Mouse (Mus musculus): ENCODE results near the gene Cdkl5. TPM values are rescaled to one million over a fixed set of nuclear protein-coding genes. Genes with fewer than 3 reads are reported as not detected.

The Cdkl5 gene
- 2.0 and 2.1 TPM in 2 replicates for polyA plus RNA-seq (2015; fragmentation: Nextera tagmentation; extraction: Ambion mirVana)

DNA sequence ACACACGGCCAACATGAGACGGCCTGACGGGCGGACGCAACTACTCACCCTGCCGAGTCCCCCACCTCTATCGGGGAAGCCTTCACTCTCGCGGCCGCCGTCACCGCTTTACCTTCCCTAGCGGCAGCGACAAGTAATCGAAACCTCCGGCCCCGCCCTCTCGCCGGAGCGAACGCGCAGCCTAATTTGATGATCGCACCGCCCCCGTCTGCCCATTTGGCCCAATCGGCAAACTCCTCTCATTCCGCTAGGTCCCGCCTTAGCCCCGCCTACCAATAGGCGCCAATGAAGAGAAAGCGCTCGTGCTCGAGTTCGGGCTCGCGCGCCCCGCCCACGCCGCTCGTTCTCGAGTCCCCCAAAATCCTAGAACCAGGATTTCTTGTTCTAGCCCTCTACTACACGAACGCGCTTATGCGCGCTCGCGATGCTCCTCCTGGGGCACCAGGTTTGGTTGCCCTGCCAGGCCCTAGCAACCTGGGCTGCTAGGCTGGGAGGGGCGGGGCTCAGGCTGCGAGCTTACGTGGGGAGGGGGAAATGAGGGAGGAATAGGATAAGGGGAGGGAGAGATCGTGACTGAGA is at the start of gene Cdkl5:
Gene Cdkl5, minus strand, starts transcription at position 162 of the 579 bp plus-strand sequence.
- Histone ChIP-seq H3K4me1 (no peaks in the 10 kb centered on the region), H3K9ac (peak within 1 kb of the TSS; percentile 44), H3K4me3 (peak within 1 kb of the TSS; percentile 57), H3K36me3 (no peaks in the 10 kb centered on the region), H3K4me2 (peak within 1 kb of the TSS; percentile 65), H3K27me3 (peaks cover 6% of the 10 kb centered on the region; the same call in 1 of the 2 replicates), H3K9me3 (no peaks in the 10 kb centered on the region), H3K27ac (peak within 1 kb of the TSS; percentile 69)
- ATAC-seq (ENCODE audit: borderline replicate concordance, extremely low read depth, low FRiP score, low TSS enrichment): peak; percentile 98
- 17% methylated on average over 53 of the region's 53 CpGs for WGBS

DNA sequence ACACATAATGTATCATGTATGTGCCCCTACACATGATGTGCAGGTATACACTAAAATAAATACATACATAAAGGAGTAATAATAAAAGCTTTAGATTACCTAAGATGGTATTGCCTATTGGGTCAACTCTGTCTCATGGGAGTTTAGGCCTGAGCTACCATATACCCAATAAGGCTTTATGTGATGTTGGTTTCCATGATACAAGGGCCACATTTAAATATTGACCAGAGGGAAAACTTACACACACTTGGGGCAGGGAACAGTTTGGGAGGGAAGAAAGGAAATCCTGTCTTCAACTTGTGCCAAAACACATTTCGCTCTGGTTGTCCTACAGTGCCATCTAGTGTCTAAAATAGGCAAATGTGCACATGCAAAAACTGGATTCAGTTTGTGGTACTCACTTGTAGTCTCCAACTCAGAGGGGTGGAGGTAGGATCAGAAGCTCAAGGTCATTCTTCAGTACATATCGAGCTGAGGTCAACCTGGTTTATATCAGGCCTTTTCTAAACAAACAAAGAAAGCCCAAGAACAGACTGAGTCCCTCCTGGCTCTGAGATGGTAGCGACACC is 38.8 kb upstream of the Cdkl5 start:
- H3K27ac ChIP-seq: no peak overlapping the region
- H3K4me1 ChIP-seq: no peaks in the 10 kb centered on the region
- no peak overlapping the region for H3K4me2 ChIP-seq
- H3K36me3 ChIP-seq: no peaks in the 10 kb centered on the region
- H3K4me3 ChIP-seq: no peak overlapping the region
- no peaks in the 10 kb centered on the region for H3K9me3 ChIP-seq
- ATAC-seq (ENCODE audit: borderline replicate concordance, extremely low read depth, low FRiP score, low TSS enrichment): no peak
- H3K9ac ChIP-seq: no peak overlapping the region
- 40% methylated on average over 3 of the region's 3 CpGs for WGBS
- no peaks in the 10 kb centered on the region for H3K27me3 ChIP-seq

DNA sequence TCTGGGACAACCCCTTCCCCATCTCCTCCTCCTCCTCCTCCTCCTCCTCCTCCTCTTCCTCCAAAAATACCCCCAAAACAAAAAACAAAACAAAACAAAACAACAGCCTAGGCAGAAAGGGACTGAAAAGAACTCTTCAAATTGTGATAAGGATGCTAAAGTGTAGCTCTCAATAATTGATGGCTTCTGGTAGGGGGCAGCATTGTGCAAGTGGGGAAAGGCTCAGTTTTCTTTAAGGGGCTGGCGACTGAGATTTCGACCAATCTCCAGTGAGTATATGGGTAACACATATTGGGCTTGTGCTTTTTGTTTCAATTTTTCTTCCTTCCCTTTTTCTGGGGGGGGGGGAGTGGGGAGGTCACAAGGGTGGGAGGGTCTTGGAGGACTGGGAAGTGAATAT is 37.9 kb upstream of the Cdkl5 start:
- Histone ChIP-seq H3K36me3 (no peaks in the 10 kb centered on the region), H3K4me3 (no peak overlapping the region), H3K9me3 (no peaks in the 10 kb centered on the region), H3K27ac (no peak overlapping the region), H3K4me1 (no peaks in the 10 kb centered on the region), H3K9ac (no peak overlapping the region), H3K27me3 (no peaks in the 10 kb centered on the region), H3K4me2 (no peak overlapping the region)
- ATAC-seq (ENCODE audit: borderline replicate concordance, extremely low read depth, low FRiP score, low TSS enrichment): no peak
- 37% methylated on average over 2 of the region's 2 CpGs for WGBS

DNA sequence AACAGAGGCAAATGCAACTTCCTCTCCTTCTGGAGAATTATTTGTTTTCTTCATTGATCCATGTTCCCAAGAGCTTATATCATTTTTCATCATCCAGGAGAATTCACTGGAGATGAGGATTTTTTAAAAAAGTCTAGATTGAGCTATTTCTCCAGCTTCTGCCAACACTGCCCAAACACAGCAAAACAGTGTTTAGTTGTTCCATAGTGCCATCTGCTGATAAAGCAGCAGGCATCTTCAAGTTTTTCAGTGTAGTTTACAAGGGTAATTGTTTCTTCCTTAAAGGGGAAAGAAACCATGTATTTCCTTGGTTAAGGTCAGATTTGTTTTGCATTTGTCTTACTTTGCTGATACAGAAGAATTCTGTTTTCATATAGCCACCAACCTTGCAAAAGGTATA is 35.7 kb upstream of the Cdkl5 start:
- Histone ChIP-seq H3K27ac (no peak overlapping the region), H3K9ac (no peak overlapping the region), H3K36me3 (no peaks in the 10 kb centered on the region), H3K4me1 (no peaks in the 10 kb centered on the region), H3K9me3 (no peaks in the 10 kb centered on the region), H3K27me3 (no peaks in the 10 kb centered on the region), H3K4me3 (no peak overlapping the region), H3K4me2 (no peak overlapping the region)
- no peak for ATAC-seq (ENCODE audit: borderline replicate concordance, extremely low read depth, low FRiP score, low TSS enrichment)

DNA sequence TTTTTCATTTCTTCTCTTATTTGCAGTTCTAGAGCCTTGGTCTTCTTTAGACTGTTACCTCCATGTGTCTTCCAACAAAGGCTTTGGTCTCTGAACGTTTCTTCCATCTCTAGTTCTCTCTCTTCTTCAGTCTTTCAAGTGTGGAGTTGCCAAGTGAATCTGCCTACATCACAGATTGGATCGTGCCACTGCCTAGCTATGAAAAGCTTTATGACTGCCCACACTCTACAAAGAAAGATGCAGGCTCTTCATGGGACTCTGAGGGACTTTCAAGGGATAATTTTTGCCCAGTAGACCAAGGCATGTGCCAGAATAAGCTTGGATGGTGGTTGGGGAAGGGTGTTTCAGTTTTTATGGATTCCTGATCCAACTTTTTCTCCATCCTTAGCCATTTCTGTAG is 30.0 kb upstream of the Cdkl5 start:
- Histone ChIP-seq H3K27ac (no peak overlapping the region), H3K4me3 (no peak overlapping the region), H3K4me2 (no peak overlapping the region), H3K9me3 (no peaks in the 10 kb centered on the region), H3K9ac (no peak overlapping the region), H3K36me3 (no peaks in the 10 kb centered on the region), H3K27me3 (no peaks in the 10 kb centered on the region), H3K4me1 (no peaks in the 10 kb centered on the region)
- no peak for ATAC-seq (ENCODE audit: borderline replicate concordance, extremely low read depth, low FRiP score, low TSS enrichment)
- WGBS: 59% methylated on average over 2 of the region's 2 CpGs

DNA sequence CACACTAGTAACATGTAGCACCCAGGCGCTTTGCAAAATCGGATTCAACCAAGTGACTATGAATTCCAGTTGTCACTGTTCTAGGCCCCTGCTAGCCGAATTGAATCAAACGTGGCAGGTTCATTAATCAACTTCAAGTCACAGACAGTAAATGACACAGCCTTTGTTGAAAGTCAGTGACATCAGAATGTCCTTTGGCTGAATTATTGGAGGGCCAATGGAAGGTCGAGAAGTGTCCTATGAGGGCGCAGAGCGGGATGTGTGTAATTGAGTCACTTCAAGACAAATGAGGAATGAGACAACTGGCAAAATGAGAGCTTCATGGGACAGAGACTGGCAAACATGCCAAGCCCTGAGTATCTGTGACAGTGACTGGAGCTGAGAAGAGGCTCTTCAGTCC is 27.0 kb upstream of the Cdkl5 start:
- no peak overlapping the region for H3K27ac ChIP-seq
- H3K4me3 ChIP-seq: no peak overlapping the region
- H3K9me3 ChIP-seq: no peaks in the 10 kb centered on the region
- WGBS: 77% methylated on average over 7 of the region's 7 CpGs
- no peaks in the 10 kb centered on the region for H3K4me1 ChIP-seq
- H3K27me3 ChIP-seq: no peaks in the 10 kb centered on the region
- H3K36me3 ChIP-seq: no peaks in the 10 kb centered on the region
- no peak overlapping the region for H3K9ac ChIP-seq
- no peak for ATAC-seq (ENCODE audit: borderline replicate concordance, extremely low read depth, low FRiP score, low TSS enrichment)
- no peak overlapping the region for H3K4me2 ChIP-seq

DNA sequence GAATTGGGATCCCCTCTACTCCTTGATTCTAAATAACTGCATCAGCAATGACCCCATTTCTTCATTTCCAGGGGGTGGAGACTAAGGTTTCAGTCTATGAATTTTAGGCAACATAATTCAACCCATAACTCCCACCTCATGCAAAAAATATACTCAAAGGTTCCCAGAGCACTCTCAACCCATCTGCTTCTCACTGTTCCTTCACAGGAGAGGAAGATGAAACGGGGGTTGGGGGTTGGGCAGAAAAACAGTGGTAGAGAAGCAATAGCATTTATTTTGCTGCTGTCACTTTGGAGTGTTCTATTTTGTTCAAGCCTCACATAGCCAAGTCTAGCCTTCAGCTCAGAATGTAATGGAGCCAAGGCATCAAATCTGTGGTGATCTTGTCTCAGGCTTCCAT is 23.7 kb upstream of the Cdkl5 start:
- Histone ChIP-seq H3K9ac (no peak overlapping the region), H3K36me3 (no peaks in the 10 kb centered on the region), H3K9me3 (no peaks in the 10 kb centered on the region), H3K27me3 (no peaks in the 10 kb centered on the region), H3K4me2 (no peak overlapping the region), H3K27ac (no peak overlapping the region), H3K4me3 (no peak overlapping the region), H3K4me1 (no peaks in the 10 kb centered on the region)
- 60% methylated on average over 1 of the region's 1 CpGs for WGBS
- ATAC-seq (ENCODE audit: borderline replicate concordance, extremely low read depth, low FRiP score, low TSS enrichment): no peak

DNA sequence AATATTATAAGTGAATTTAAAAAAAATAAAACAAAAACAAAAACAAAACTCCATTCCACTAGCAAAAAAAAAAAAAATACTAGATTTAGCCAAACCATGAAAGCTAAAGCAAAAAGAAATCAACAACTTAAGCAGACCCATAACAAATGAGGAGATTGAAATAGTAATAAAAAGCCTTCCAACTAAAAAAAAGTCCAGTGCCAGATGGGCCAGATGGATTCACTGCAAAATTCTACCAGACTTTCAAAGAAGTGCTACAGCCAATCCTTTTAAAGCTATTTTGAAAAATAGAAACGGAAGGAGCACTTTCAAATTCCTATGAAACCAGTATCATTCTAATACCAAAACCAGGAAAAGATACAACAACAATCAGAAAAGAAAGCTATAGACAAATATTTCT is 11.8 kb upstream of the Cdkl5 start:
- no peaks in the 10 kb centered on the region for H3K4me1 ChIP-seq
- no peaks in the 10 kb centered on the region for H3K36me3 ChIP-seq
- no peak overlapping the region for H3K4me2 ChIP-seq
- H3K27ac ChIP-seq: no peak overlapping the region
- no peak for ATAC-seq (ENCODE audit: borderline replicate concordance, extremely low read depth, low FRiP score, low TSS enrichment)
- H3K4me3 ChIP-seq: no peak overlapping the region
- 80% methylated on average over 1 of the region's 1 CpGs for WGBS
- no peak overlapping the region for H3K9ac ChIP-seq
- H3K27me3 ChIP-seq: no peaks in the 10 kb centered on the region
- H3K9me3 ChIP-seq: no peaks in the 10 kb centered on the region

DNA sequence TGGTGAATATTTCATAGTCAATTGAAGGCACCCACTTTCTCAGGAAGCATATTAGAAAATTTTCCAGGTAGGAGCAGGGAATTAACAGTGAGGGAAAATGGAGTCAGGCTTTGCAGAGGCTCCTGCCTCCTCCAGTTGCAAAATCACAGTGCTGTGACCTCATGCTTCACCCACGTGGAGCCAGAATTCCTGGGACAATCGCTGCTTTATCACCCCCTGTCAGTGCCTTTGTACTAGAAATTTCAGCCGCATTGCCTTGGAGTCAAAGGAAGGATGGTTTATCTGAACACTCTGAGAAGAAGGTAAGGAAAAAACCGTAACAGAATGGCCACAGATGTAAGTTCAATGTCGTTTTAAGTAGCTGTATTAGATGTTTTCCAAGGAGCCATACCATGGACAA is 1.5 kb upstream of the Cdkl5 start:
- Histone ChIP-seq H3K4me1 (no peaks in the 10 kb centered on the region), H3K4me2 (peak overlapping the region; percentile 52; the same call in 1 of the 2 replicates)
- WGBS: 19% methylated on average over 5 of the region's 5 CpGs

DNA sequence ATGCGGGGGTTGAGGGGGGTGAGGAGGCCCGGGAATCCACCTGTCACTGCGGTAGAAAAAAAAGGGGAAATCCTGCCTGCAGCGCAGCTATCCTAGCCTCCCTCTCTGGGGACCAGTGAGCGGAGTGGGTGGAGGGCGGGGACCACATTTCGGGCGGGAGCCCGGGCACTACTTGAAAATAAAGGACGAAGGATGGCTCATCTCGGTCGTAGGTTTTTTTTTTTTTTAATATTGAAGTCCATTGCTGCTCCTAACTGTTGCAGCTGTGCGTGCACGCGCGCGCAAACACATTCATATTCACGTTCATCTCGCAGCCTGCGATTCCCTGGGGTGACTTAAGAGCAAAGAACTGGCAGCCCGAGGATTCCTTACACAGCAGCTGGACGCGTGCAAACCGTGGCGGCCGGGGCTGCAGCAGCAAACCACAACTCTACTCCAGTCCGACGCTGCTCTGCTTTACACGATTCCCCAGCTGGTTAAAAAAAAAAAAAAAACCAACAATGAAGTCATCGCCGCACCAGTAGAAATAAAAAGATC is 695 bp upstream of the Cdkl5 start:
- WGBS: 13% methylated on average over 31 of the region's 31 CpGs
- peak; percentile 68; the same call in 1 of the 2 replicates for ATAC-seq (ENCODE audit: borderline replicate concordance, extremely low read depth, low FRiP score, low TSS enrichment)
- peak overlapping the region; percentile 52 for H3K4me2 ChIP-seq
- no peaks in the 10 kb centered on the region for H3K4me1 ChIP-seq
- no peaks in the 10 kb centered on the region for H3K36me3 ChIP-seq
- H3K4me3 ChIP-seq: peak overlapping the region; percentile 57
- peak overlapping the region; percentile 25; the same call in 1 of the 2 replicates for H3K9ac ChIP-seq
- H3K27ac ChIP-seq: peak overlapping the region; percentile 69
- H3K9me3 ChIP-seq: no peaks in the 10 kb centered on the region
- peaks cover 6% of the 10 kb centered on the region; the same call in 1 of the 2 replicates for H3K27me3 ChIP-seq

More for the DNA sequence above, 1.5 kb upstream of the Cdkl5 start:
- no peak for ATAC-seq (ENCODE audit: borderline replicate concordance, extremely low read depth, low FRiP score, low TSS enrichment)
- no peaks in the 10 kb centered on the region for H3K36me3 ChIP-seq
- H3K9ac ChIP-seq: no peak overlapping the region
- H3K4me3 ChIP-seq: no peak overlapping the region
- no peaks in the 10 kb centered on the region for H3K9me3 ChIP-seq
- H3K27ac ChIP-seq: no peak overlapping the region
- peaks cover 6% of the 10 kb centered on the region for H3K27me3 ChIP-seq

DNA sequence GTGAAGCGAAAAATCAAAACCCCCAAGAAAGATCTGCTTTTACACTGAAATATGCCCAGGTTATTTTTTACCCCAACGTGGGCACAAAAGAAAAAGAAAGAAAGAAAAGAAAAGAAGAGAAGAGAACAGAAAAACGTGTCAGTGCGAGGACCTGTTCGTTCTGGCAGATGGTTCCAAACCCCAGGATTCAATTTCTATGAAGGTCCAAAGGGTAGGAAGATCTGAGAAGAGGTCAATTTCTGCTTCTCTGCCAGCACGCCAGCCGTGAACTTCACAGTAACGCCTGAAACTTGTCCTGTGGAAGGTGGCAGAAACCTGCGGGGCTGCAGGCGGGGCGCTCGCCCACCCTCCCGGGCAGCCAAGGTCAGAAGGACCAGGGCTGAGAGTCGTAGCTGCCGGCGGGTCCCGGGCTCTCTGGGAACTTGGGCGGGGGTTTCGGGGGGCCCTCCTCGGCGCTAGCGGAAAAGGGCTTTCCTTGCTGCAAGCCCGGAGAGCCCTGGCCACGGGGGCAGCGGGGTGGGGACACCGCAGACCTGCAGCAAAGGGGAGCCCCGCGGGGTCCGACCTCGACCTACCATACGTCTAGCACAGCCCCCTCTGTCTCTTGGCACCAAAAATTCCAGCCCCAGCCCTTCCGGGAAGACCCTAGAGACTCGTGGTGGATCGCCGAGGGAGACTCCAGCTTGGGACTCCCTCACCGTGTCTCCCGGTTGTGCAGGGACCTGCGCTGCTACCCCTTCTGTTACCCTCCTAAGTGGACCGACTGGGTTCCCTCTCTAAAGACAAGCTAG is 560 bp downstream of the Cdkl5 start:
- no peak; the same call in none of the 2 replicates for ATAC-seq (ENCODE audit: borderline replicate concordance, extremely low read depth, low FRiP score, low TSS enrichment)
- WGBS: 20% methylated on average over 32 of the region's 39 CpGs

DNA sequence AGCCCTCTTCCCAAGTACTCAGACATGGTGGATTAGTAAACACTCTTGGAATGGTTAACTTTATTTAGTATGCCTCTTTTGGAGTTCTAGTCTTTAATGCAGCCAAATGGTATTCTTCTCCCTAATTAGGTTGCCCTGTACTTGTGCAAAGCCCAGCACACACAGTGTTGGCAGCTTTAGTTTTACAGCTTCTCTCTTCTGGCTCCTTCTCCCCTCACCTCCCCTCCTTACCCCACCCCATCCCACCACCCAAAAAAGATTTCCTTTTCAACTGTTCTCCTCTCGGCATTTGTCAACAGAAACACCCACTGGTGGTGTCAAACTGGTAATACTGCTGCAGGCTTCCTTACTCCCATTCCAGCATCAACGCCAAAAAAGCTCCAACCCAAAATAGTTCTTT is 1.8 kb downstream of the Cdkl5 start:
- 34% methylated on average over 2 of the region's 2 CpGs for WGBS
- Histone ChIP-seq H3K36me3 (no peaks in the 10 kb centered on the region), H3K4me2 (0 out of 2 replicates have a peak overlapping the region, but pooled peaks have one; percentile 6), H3K27me3 (peaks cover 6% of the 10 kb centered on the region; the same call in 1 of the 2 replicates), H3K4me3 (no peak overlapping the region), H3K4me1 (no peaks in the 10 kb centered on the region), H3K27ac (no peak overlapping the region), H3K9me3 (no peaks in the 10 kb centered on the region), H3K9ac (no peak overlapping the region)
- ATAC-seq (ENCODE audit: borderline replicate concordance, extremely low read depth, low FRiP score, low TSS enrichment): no peak

More for the DNA sequence above, 560 bp downstream of the Cdkl5 start:
- Histone ChIP-seq H3K36me3 (no peaks in the 10 kb centered on the region), H3K27me3 (peaks cover 6% of the 10 kb centered on the region; the same call in 1 of the 2 replicates), H3K4me3 (peak overlapping the region; percentile 57), H3K9ac (peak overlapping the region; percentile 44), H3K27ac (peak overlapping the region; percentile 66), H3K4me2 (peak overlapping the region; percentile 65), H3K9me3 (no peaks in the 10 kb centered on the region), H3K4me1 (no peaks in the 10 kb centered on the region)
